Mouse (Mus musculus) stomach, postnatal 0 days (tissue): ENCODE results near the gene Pkn2.

Experiments used
- CTCF ChIP-seq: IDR thresholded peaks from 2 replicates; pipeline ENCODE4 v1.5.1; 2016; ENCODE audit warnings: antibody characterized with exemption, low read depth, mild to moderate bottlenecking, moderate library complexity
- EP300 ChIP-seq: optimal IDR thresholded peaks from 2 replicates; pipeline ENCODE3; 2016; ENCODE audit warnings: antibody characterized with exemption

GRCm38 (mm10) chr3:142834024-142834423 lies 47.8 kb downstream of the Pkn2 start:
- no peak for TF ChIP-seq CTCF
- no peak for TF ChIP-seq EP300
